Mouse (Mus musculus): ENCODE results near the gene Dguok. TPM values are rescaled to one million over a fixed set of nuclear protein-coding genes. Genes with fewer than 3 reads are reported as not detected.

Gene Dguok
- polyA plus RNA-seq, 1 experiment from 2014 or later, result 57.3 TPM

DNA sequence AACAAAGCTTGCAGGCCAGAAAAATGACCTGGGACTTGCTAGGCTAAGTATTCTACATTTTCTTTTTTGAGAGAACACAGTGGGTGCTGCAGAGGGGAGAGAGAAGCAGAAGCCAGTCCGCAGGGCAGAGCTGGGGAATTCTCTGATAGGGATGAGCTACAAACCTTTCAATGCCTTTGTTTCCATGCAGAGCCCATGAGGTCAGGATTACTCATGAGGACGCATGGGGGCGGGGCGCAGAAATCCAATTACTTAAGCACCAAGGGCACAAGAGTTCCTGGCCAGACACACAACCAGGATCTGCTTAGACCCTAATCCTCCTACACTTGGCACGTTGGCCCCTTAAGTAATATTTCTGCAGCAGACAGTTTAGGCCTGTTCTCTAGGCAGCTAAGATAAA lies 71.6 kb downstream of the Dguok start:
- no peak overlapping the region for H3K4me3 ChIP-seq (ENCODE audit: low read depth, low read length)
- WGBS, result 14% methylated on average over 5 of the region's 5 CpGs
- H3K27ac ChIP-seq (ENCODE audit: low read depth, low read length), result peak overlapping the region; percentile 83
- H3K4me1 ChIP-seq (ENCODE audit: control insufficient read depth, insufficient read depth, low read length), result peaks cover 53% of the 10 kb centered on the region
- no peaks in the 10 kb centered on the region for H3K9me3 ChIP-seq (ENCODE audit: control insufficient read depth, low read length)
- peak overlapping the region; percentile 25; the same call in 1 of the 2 replicates for H3K4me2 ChIP-seq
- ATAC-seq (ENCODE audit: low FRiP score) (peak; percentile 73), DNase-seq (ENCODE audit: low spot score, missing footprints) (peak; percentile 95)
- H3K9ac ChIP-seq (ENCODE audit: low read length), result peak overlapping the region; percentile 48; the same call in 1 of the 2 replicates
- H3K36me3 ChIP-seq (ENCODE audit: control insufficient read depth, insufficient read depth, low read length), result no peaks in the 10 kb centered on the region
- H3K27me3 ChIP-seq (ENCODE audit: control insufficient read depth, insufficient read depth, low read length), result no peaks in the 10 kb centered on the region

- no peak overlapping the region for H3K9ac ChIP-seq (ENCODE audit: low read length)
- H3K4me1 ChIP-seq (ENCODE audit: control insufficient read depth, insufficient read depth, low read length), result peaks cover 44% of the 10 kb centered on the region
- no peaks in the 10 kb centered on the region for H3K27me3 ChIP-seq (ENCODE audit: control insufficient read depth, insufficient read depth, low read length)
- WGBS, result 90% methylated on average over 4 of the region's 4 CpGs
- H3K9me3 ChIP-seq (ENCODE audit: control insufficient read depth, low read length), result no peaks in the 10 kb centered on the region
- no peak for ATAC-seq (ENCODE audit: low FRiP score)
- H3K4me2 ChIP-seq, result no peak overlapping the region
- no peaks in the 10 kb centered on the region for H3K36me3 ChIP-seq (ENCODE audit: control insufficient read depth, insufficient read depth, low read length)
- DNase-seq (ENCODE audit: low spot score, missing footprints), result no peak
- no peak overlapping the region for H3K4me3 ChIP-seq (ENCODE audit: low read depth, low read length)
- no peak overlapping the region for H3K27ac ChIP-seq (ENCODE audit: low read depth, low read length)
Measured at GRCm38 (mm10) chr6:83433546-83433945, 73.2 kb downstream of the Dguok start.

- no peak for ATAC-seq (ENCODE audit: low FRiP score)
- peaks cover 44% of the 10 kb centered on the region for H3K4me1 ChIP-seq (ENCODE audit: control insufficient read depth, insufficient read depth, low read length)
Measured at GRCm38 (mm10) chr6:83432966-83433365, 73.8 kb downstream of the Dguok start.

More at GRCm38 (mm10) chr6:83432966-83433365, 73.8 kb downstream of the Dguok start:
- WGBS, result 87% methylated on average over 7 of the region's 7 CpGs
- H3K9ac ChIP-seq (ENCODE audit: low read length), result no peak overlapping the region
- no peak overlapping the region for H3K27ac ChIP-seq (ENCODE audit: low read depth, low read length)
- H3K36me3 ChIP-seq (ENCODE audit: control insufficient read depth, insufficient read depth, low read length), result no peaks in the 10 kb centered on the region
- no peak overlapping the region for H3K4me2 ChIP-seq
- no peak for DNase-seq (ENCODE audit: low spot score, missing footprints)
- H3K27me3 ChIP-seq (ENCODE audit: control insufficient read depth, insufficient read depth, low read length), result no peaks in the 10 kb centered on the region
- H3K9me3 ChIP-seq (ENCODE audit: control insufficient read depth, low read length), result no peaks in the 10 kb centered on the region
- H3K4me3 ChIP-seq (ENCODE audit: low read depth, low read length), result no peak overlapping the region

Other genes starting within 250 kb of the Dguok start
- gene Mthfd2, start 181.1 kb downstream of the Dguok start, polyA plus RNA-seq (2014; fragmentation: Nextera tagmentation; extraction: Ambion mirVana), result 48.0 and 51.6 TPM in 2 replicates
- gene Mob1a, start 181.0 kb downstream of the Dguok start, polyA plus RNA-seq (2014; fragmentation: Nextera tagmentation; extraction: Ambion mirVana), result 73.7 and 82.0 TPM in 2 replicates
- 134 and 144 TPM in 2 replicates for gene Bola3, start 157.8 kb downstream of the Dguok start, polyA plus RNA-seq (2014; fragmentation: Nextera tagmentation; extraction: Ambion mirVana)
- 38.5 and 39.9 TPM in 2 replicates for gene Tet3, start 47.9 kb downstream of the Dguok start, polyA plus RNA-seq (2014; fragmentation: Nextera tagmentation; extraction: Ambion mirVana)
- gene Actg2, start 29.3 kb upstream of the Dguok start, polyA plus RNA-seq (2014; fragmentation: Nextera tagmentation; extraction: Ambion mirVana), result 2.6 and 3.2 TPM in 2 replicates
- gene Stambp, start 65.8 kb upstream of the Dguok start, polyA plus RNA-seq (2014; fragmentation: Nextera tagmentation; extraction: Ambion mirVana), result 28.3 and 30.3 TPM in 2 replicates
- gene Clec4f, start 149.2 kb upstream of the Dguok start, polyA plus RNA-seq (2014; fragmentation: Nextera tagmentation; extraction: Ambion mirVana), result not detected in 2 replicates
- not detected in 2 replicates for gene Cd207, start 170.9 kb upstream of the Dguok start, polyA plus RNA-seq (2014; fragmentation: Nextera tagmentation; extraction: Ambion mirVana)
- gene Vax2, start 204.3 kb upstream of the Dguok start, polyA plus RNA-seq (2014; fragmentation: Nextera tagmentation; extraction: Ambion mirVana), result 0.25 and 0.26 TPM in 2 replicates
- not detected in 2 replicates for gene Atp6v1b1, start 236.0 kb upstream of the Dguok start, polyA plus RNA-seq (2014; fragmentation: Nextera tagmentation; extraction: Ambion mirVana)